Mouse (Mus musculus) MN1 (cell line): Measurements from ENCODE around the gene Il4.
"Not testable (repeated sequence)": the region's sequence is repeated elsewhere in the genome, so short reads cannot be mapped to it uniquely, and the experiment has no call there.

Experiments
- DNase-seq: peaks from one replicate; pipeline ENCODE4 v3.0.0-alpha.2; 2016; ENCODE audit warnings: low spot score

Gene Il4

DNA sequence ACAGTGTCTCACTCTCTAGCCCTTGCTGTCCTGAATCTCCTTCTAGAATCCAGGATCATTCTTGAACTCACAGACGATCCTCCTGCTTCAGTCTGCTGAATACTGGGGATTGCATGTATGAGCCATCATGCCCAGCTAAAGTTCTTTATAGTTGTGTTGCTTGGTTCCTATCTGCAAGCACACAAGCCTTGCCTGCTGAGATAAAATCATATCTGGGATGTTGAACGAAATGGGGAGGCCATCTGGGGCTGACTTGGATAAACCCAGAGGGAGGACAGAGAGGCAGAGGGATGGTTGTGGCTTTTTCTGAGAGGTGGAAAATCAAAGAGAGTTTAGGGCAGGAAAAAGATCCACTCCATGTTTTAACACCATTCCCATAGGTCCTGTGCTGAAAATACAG, 56.5 kb downstream of the Il4 start:
- no peak for DNase-seq

DNA sequence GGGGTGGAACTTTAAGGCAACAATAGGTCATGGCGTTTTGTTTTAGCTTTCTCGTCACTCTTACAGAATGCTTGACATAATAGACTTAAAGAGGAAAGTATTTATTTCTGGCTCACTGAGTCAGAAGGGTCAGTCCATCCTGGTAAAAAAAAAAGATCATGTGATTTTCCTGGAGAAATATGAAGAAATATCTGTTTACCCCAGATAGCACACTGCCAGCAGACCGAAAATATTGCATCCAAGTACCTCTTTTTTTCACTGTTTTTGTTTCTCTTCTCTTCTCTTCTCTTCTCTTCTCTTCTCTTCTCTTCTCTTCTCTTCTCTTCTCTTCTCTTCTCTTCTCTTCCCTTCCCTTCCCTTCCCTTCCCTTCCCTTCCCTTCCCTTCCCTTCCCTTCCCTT, 58.5 kb downstream of the Il4 start:
- not testable (repeated sequence) for DNase-seq

DNA sequence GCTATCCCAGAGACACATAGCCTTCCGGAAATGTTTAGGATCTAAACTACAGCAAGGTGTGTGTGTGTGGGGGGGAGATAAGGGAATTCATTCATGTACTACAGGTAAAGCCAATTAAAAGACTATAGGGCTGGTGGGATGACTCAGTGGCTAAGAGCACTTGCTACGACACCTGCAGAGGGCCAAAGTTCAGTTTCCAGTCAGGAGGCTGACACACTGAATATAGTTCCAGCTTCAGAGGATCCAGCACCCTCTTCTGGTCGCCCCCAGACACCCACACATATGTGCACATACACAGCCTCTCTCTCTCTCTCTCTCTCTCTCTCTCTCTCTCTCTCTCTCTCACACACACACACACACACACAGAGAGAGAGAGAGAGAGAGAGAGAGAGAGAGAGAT, 60.5 kb downstream of the Il4 start:
- not testable (repeated sequence) for DNase-seq

DNA sequence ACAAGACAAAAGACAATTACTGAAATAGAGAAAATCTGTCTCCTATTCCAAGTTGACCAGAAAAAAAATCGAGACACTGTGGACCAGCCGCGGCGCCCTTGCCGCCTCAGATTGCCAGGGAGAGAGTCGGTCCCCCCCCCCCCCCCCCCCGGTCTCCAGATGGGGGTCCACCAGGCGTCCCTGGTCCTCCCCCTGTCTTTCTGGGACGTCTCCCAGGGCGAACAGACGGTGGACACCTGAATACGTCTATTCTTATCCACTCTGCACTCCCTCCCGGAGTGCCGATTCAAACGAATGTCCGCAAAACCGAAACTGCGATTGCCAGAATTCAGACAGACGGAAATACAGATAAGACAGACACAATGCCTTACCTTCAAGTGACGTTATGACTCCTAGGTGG, 61.9 kb downstream of the Il4 start:
- DNase-seq, result not testable (repeated sequence)
